Mouse (Mus musculus): ENCODE measurements around the gene Tacc2. TPM values are rescaled to one million over a fixed set of nuclear protein-coding genes. Genes with fewer than 3 reads are reported as not detected.

Tacc2 gene
- polyA plus RNA-seq (2012): 0.02 TPM in 1 of 2 replicates, not detected in the other

DNA sequence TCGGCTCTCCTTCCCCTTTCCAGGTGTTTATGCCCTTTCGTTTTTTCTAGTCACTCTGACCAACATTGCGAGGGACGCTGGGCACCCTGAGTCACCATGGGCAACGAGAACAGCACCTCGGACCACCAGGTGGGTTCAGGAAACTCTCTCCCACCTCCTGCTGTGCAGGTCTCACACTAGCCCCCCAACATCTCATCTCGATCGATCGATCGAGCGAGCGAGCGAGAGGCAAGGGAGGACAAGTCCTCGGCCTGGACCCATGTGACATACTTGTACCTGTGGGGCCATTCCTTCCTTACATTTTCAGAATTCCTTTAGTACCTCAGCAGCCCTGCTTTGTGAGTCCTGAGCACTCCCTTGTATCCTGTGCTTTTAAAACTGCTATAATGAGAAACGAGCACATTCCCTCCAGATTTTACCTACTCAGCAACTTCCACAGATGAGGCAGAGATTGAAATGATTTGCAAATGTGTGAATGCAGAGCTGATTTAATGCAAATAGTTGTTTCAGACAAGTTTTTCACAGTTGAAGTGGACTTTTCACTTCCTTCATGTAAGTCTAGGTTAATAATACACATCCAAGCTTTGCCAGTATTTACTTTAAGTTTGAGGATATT lies at the start of gene Tacc2:
TSS of gene Tacc2 (plus strand) at position 51 of the 616 bp plus-strand sequence.
- no peak for TF ChIP-seq GATA1 (IDR thresholded peaks at IDR 0.05; ENCODE audit: low read length)

DNA sequence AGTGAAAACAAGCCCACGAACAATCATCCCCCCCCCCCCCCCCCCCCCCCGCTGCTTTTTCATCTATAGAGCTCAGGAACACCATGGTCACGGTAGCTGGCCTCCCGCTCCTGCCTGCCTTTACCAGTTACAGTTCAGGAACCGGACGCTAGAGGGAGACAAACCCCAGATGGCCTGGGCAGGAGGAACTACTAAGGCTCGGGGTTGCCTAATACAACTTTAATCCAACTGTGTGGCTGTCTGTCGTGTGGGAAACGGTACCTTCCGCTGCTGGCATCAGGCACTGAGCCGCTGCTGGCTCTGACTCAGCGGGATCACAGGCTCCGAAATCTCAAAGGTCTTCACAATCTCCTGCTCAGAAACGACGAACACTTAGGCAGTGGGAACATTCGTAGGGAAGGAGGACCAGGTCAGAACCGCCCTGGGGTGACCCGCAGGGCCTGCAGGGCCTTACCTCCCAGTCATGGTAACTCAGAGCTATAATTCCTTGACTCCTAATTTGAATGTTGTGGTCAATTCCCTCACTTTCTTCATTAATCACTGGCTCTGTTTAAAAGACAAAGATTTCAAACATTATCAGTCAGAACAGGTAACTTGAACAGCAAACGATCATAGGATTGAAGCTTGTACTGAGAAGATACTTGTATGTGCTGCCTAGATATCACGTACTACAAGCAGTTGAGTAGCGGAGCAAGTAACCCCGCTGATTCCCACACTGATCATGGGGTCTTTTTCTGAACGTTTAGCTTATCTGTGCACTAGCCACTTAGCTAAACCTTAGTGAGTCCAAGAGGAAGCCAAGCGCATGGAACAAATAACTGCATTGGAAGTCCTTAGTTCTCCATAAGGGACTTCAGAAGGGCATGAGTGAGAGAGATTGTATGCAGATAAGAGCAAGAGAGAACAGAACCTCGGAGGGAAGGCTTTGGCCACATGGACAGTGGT lies 43.6 kb upstream of the Tacc2 start:
- no peak for TF ChIP-seq GATA1 (IDR thresholded peaks at IDR 0.05; ENCODE audit: low read length)

DNA sequence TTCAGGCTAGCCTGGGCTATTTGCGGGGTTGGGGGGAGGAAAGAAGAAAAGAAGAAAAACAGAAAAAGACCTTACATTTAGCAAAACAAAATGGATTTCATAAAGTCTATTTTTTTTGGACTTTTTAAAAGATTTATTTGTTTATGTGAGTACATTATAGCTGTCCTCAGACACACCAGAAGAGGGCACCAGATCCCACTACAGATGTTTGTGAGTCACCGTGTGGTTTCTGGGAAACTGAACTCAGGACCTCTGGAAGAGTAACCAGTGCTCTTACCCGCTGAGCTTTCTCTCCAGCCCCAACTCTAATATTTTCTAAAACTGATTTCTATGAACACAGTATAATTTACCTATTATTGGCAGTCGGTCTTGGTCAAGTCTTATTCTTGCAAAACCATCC lies 42.1 kb upstream of the Tacc2 start:
- TF ChIP-seq GATA1 (IDR thresholded peaks at IDR 0.05; ENCODE audit: low read length): no peak

DNA sequence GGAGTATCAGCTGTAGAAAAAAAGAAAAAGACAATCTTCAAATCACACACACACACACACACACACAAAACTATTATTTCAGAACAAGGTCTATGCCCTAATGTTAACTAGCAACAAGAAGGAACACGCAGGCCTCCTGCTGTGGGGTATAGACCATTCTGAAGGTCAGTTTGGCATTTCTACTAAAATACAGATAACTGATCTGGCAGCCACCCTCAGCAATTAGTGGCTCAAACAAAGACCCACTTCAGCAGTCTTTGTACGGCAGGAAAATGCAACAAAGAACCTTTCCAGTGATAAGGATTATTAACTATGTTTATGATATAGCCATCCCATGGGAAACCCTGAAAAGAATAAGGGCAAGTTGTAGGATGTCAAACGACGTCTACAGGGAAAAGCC lies 40.2 kb upstream of the Tacc2 start:
- TF ChIP-seq GATA1 (IDR thresholded peaks at IDR 0.05; ENCODE audit: low read length): no peak

DNA sequence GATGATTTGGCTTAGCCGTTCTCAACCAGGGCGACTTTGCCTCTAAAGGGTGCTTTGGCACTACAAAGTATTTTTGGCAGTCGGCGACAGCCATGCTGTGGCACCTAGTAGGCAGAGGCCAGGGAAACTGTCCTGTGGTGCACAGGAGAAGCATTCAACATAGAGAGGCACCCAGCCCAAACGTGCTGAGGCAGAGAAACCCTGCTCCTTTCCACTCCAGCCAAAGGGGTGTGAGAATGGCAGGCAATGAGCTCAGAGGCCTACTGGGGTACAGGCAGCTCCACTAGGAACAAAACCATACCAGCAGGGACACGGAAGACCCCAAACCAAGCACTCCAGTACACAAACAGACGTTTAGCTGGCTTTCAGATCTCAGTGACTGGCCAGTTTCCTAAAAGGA lies 37.1 kb upstream of the Tacc2 start:
- no peak for TF ChIP-seq GATA1 (IDR thresholded peaks at IDR 0.05; ENCODE audit: low read length)

DNA sequence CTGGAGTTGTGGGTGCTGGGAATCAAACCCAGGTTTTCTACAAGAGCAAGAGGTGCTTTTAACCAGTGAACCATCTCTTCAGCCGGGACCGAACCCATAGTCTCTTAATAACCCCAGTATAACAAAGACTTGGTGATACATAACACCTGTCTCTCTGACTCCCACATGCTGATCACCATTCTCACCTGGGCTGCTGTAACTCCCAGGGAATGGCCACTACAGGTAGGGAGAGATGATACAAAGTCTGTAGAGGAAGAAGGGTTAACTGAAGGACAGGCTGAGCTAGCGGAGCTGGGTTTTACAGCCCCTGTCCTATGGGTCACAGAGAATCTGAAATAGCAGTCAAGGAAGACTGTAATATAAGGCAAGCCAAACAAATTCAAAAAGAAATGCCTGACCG lies 34.1 kb upstream of the Tacc2 start:
- no peak for TF ChIP-seq GATA1 (IDR thresholded peaks at IDR 0.05; ENCODE audit: low read length)

DNA sequence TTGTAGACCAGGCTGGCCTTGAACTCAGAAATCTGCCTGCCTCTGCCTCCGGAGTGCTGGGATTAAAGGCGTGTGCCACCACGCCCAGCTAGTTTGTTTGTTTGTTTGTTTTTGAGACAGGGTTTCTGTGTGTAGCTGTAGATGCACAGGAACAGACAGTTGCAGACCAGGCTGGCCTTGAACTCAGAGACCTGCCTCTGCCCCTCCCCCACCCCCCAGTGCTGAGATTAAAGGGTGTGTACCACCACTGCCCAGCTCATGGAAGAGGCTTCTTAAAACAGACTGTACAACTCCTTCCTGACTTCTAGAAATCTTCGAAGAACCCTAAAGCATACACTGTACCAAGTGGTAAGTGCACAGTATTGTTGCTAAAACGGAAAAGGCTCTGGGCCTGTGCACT lies 31.8 kb upstream of the Tacc2 start:
- TF ChIP-seq GATA1 (IDR thresholded peaks at IDR 0.05; ENCODE audit: low read length): no peak

DNA sequence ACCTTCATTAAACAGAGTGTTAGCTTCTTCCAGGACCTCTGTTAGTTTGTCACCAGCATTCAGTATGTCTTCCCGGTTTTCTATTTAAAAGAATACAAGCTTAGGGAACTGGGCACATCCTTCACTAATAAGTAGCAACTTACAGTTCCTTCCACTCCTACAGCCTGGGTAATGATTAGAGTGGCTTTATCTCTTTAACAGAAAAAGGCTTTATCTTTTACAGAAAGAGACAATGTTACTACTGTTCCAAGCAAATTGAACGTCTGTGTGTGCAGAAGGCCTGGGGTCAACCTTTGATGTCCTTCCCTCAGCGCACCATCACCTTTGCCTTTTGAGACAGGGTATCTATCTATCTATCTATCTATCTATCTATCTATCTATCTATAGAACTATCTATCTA lies 31.3 kb upstream of the Tacc2 start:
- no peak for TF ChIP-seq GATA1 (IDR thresholded peaks at IDR 0.05; ENCODE audit: low read length)

DNA sequence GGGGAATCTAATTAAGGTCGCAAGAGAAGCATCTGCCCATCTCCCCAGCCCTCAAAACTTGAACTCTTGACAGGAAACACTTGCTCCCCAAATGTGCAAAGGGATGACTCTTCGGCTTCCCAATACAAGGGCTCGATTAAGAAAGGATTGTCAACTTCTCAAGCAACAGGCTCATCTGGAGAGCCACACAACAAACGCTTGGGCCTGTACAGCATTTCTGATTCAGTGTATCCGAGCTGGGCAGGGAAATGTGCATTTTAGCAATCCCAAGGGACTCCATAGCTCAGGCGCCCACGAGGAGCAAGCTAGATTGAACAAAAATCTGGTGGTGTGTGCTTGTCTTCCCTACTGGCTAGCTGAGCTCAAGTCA lies 30.8 kb upstream of the Tacc2 start:
- TF ChIP-seq GATA1 (IDR thresholded peaks at IDR 0.05; ENCODE audit: low read length): no peak

DNA sequence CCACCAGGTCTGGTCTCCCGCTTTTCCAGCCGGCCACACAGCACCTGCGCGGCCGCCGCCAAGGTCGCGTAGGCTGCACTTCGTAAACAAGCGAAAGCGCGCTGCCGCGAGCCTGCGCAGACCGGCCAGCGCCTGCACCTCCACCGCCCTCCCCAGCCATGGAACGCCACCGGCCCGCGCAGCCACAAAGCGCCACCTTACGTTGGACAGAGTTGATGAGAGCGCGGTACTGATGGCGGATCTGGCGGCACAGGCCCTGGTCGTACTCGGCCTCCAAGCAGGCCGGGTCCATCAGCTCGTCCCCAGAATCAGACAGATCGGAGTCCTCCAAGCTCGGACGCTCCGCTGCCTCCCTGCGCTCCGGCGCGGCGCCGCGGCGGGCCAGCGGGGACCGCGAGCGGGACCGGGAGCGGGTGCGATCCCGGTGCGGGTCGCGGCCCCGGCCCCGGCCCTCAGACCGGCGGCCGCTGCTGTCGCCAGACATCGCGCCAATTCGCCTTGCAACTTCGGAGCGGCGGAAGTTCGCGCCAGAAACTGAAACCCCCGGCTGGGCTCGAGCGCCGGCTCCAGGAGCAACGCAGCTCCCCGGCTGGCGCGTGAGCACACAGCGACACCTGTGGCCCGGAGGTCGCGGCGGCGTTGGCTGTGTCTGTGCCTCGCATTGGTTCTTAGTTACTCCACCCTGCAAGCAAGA lies 30.3 kb upstream of the Tacc2 start:
- no peak for TF ChIP-seq GATA1 (IDR thresholded peaks at IDR 0.05; ENCODE audit: low read length)

DNA sequence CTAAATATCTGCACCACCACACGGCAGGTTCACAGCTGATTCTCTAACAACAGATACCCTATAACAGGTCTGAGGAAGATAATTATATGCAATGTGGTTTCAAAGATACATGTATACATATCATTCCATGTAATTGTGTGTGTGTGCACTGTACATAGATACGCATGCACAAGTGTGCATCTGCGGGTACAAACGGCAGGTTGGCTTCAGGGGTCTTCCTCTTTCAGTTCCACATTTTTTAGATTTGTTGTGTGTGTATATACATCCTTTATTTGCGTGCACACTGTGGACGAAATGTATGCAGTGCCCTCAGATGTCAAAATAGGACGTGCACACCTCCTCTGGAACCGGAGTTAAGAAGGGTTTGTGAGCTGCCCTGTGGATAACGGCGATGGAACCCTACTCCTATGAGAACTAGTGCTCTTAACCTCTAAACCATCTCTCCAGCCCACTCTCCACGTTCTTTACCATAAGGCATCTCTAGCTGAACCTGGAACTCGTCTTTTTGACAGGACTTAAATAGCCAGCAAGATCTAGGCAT lies 29.5 kb upstream of the Tacc2 start:
- TF ChIP-seq GATA1 (IDR thresholded peaks at IDR 0.05; ENCODE audit: low read length): no peak

DNA sequence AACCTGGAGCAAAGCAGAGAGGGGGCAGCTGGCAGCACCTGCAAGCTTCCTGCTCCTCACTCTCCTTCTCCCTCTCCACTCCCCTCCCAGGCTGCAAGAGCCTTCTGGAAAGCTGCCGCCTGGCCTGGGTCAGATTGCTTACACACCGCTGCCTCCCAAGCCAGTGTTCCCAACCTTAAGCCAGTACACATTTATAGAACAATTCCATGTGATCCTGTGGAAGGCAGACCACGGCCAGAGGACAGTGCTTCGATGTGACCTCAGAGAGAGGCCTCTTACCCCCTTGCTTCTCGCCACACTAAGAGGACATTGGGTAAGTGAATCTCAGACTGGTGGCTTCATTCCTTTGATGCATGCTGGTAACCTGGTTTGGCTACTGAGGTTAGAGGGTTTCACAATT lies 24.5 kb upstream of the Tacc2 start:
- TF ChIP-seq GATA1 (IDR thresholded peaks at IDR 0.05; ENCODE audit: low read length): no peak

DNA sequence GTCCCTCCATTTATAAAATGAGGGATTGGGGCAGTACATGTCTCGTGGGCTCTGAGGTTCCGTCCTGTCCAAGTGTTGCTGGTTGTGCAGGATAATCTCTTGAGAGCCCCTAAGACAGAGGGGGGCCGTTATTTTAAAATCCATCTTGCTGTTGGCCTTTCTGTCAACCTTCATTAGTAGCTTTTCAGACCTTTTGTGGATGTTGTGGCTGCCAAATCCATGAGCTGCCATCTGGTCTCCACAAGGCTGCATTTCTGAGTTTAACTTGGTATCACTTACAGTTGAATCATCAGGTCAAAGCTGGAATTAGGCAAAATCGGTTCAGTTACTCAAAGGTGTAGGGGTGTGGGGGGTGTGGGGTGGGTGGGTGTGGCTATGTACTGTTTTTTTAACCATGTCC lies 23.9 kb upstream of the Tacc2 start:
- no peak for TF ChIP-seq GATA1 (IDR thresholded peaks at IDR 0.05; ENCODE audit: low read length)

DNA sequence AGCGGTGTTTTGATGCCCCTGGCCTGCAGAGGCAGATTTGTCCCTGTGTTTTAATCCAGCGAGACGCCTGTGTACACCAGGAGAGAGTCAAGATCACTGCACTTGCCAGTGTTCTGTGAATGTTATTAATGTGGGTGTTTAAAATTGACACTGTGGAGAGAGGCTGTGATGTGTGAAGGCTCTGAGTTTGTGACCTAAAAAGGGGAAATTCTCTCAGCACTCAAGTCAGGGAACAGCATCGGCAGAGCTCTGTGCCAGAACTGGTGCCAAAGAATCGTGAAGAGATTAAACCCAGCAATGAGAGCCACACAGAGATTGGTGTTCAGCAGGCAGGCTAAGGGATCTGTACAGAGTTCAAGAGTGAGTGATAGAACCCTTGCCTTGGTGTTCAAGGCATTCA lies 21.6 kb upstream of the Tacc2 start:
- TF ChIP-seq GATA1 (IDR thresholded peaks at IDR 0.05; ENCODE audit: low read length): no peak

DNA sequence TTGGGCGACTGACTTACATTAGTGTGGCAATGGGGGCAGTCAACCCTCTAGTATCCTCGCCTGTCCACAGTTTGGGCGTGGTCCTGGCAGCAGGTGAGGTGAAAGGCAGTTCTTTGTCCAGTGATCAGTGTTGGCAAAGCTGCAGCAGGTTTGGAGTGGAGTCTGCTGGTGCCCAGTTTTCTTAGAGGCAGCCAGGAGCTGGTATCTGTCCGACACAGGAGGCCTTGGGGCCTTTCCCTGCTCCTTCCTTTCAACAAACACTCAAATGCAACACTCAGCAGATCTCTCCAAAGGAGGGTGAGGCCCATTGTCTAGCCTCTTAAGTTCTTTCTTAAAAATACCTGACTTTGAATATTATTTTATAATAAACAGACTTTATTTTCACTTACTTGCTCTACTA lies 18.6 kb upstream of the Tacc2 start:
- TF ChIP-seq GATA1 (IDR thresholded peaks at IDR 0.05; ENCODE audit: low read length): no peak

DNA sequence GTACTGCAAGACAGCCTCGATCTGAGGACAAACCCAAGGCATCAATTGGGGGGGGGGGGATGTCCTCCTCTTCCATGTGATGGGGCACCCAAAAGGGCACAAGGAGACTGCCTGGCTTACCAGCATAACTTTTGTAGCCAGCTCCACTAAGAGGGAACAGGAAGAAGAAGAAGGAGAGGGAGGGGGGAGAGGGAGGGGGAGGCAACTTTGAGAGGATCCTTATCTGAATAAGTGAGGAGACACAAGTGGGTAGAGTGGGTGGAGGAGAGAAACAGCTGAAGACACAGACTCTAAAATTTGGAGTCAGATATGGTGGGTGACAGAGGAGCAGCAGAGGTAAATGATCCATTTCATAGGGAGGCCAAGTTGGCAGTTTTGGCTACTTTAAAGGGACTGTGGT lies 16.3 kb upstream of the Tacc2 start:
- TF ChIP-seq GATA1 (IDR thresholded peaks at IDR 0.05; ENCODE audit: low read length): no peak
